Mouse (Mus musculus): ENCODE measurements around the gene 1700029F12Rik.

1700029F12Rik gene

GRCm38 (mm10) chr13:97020122-97020521 is 14.0 kb downstream of the 1700029F12Rik start:
- no peak for DNase-seq

GRCm38 (mm10) chr13:97017711-97018110 is 16.5 kb downstream of the 1700029F12Rik start:
- DNase-seq = no peak

- DNase-seq = no peak
Measured at GRCm38 (mm10) chr13:97014366-97014765, 19.8 kb downstream of the 1700029F12Rik start.

- DNase-seq = no peak
Measured at GRCm38 (mm10) chr13:97008266-97009153, 25.7 kb downstream of the 1700029F12Rik start.

GRCm38 (mm10) chr13:97007501-97008265 is 26.5 kb downstream of the 1700029F12Rik start:
- DNase-seq = no peak

GRCm38 (mm10) chr13:97006784-97007183 is 27.4 kb downstream of the 1700029F12Rik start:
- DNase-seq = no peak

GRCm38 (mm10) chr13:96997080-96997479 is 37.1 kb downstream of the 1700029F12Rik start:
- DNase-seq = no peak

- DNase-seq = no peak
Measured at GRCm38 (mm10) chr13:96995243-96995642, 38.9 kb downstream of the 1700029F12Rik start.

GRCm38 (mm10) chr13:96993291-96993989 is 40.7 kb downstream of the 1700029F12Rik start:
- DNase-seq = no peak

GRCm38 (mm10) chr13:96990561-96991265 is 43.4 kb downstream of the 1700029F12Rik start:
- DNase-seq = no peak

GRCm38 (mm10) chr13:96990045-96990444 is 44.1 kb downstream of the 1700029F12Rik start:
- no peak for DNase-seq

- no peak for DNase-seq
Measured at GRCm38 (mm10) chr13:96989129-96989528, 45.0 kb downstream of the 1700029F12Rik start.

GRCm38 (mm10) chr13:96985599-96986275 is 48.4 kb downstream of the 1700029F12Rik start:
- no peak for DNase-seq

GRCm38 (mm10) chr13:96984688-96985087 is 49.5 kb downstream of the 1700029F12Rik start:
- no peak for DNase-seq

GRCm38 (mm10) chr13:96983251-96984126 is 50.7 kb downstream of the 1700029F12Rik start:
- no peak for DNase-seq

- no peak for DNase-seq
Measured at GRCm38 (mm10) chr13:96980561-96980960, 53.6 kb downstream of the 1700029F12Rik start.

GRCm38 (mm10) chr13:96976986-96977595 is 57.1 kb downstream of the 1700029F12Rik start:
- DNase-seq = no peak

GRCm38 (mm10) chr13:96973318-96973717 is 60.8 kb downstream of the 1700029F12Rik start:
- DNase-seq = no peak
